Mouse (Mus musculus): ENCODE data around the gene Gm29094.
A peak's percentile ranks its signal among the peaks of the same experiment; 100 is the strongest.
"Not testable (repeated sequence)": the region's sequence is repeated elsewhere in the genome, so short reads cannot be mapped to it uniquely, and the experiment has no call there.

The Gm29094 gene

DNA sequence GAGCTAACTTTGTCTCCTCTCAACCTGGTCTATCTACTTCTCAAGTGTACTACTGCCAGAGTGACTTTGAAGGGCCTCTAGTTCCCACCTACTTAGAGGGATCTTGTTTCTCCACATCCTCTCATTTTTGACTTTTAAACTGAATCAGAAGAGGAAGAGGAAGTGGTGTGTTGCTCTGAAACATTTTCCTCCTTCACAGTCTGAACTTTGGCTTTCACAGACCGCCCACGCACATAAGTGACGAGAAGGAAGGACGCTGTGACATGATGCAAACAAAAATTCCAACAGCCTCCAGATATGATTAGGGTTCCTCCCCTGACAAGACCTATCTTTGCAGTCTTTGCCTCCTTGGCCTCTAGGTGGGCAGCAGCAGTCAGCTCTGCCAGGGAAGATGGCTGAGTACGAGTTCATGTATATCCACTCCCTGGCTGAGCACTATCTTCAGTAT is at the start of gene Gm29094, which contains the start of gene Bcl2a1b:
TSS of gene Gm29094 (plus strand) at position 411 of the 448 bp plus-strand sequence.
TSS of gene Bcl2a1b (plus strand) at position 241 of the 448 bp plus-strand sequence.
- DNase-seq (ENCODE audit: low spot score): not testable (repeated sequence)

DNA sequence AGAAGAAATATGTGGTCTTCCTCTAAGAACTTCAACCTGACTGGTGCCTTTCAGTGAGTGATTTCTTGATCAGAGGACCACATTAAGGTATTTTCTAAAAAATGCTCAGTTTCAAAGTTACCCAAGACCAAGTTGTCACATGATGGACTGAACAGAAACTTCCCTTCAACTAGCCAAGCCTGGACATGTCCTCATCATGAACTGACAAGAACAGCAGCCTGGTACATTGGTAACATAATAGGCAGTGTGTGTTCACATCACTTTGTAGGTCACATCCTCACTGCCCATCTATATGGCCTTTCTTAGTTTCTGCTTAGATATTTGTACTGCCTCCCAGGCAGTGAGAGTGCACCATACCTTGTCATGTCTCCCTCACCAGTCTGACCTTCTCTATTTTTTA is 26.6 kb upstream of the Gm29094 start:
- DNase-seq (ENCODE audit: low spot score): not testable (repeated sequence)

DNA sequence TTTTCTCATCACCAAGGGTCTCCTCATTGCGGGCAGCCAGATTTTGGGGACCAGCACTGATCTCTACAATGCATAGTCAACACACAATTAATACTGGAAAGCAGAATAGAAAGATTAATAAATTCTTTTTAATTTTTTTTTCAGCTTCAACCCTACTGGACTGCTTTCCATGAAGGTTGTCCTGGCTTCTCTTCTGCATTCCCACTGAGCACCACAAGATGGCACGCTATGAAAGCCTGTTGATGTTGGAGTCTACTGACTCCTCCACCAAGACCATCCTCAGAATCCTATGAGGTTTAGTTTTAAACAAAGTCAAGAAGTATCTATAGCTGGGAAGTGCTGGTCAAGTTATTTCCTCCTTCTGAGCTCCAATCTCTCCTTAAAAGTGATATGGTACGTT is 20.3 kb upstream of the Gm29094 start:
- DNase-seq (ENCODE audit: low spot score): not testable (repeated sequence)

DNA sequence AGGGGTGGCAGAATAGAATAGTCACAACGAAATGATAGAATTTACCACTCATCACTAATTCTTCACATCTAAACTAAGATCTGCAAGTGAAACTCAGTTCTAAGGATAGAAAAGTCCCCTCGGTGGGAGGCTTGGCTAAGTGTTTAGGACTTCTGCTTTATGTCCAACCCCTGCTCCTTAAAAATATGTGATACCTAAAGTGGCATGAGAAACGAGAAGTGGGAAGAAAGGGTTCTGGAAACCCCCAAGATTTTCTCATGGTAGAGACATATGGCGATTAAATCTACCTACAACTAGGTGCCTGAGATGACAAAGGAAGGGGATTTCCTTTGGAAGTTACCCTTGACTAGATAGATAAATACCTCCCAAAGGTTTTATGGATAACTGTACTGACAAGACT is 19.7 kb upstream of the Gm29094 start:
- DNase-seq (ENCODE audit: low spot score): not testable (repeated sequence)

DNA sequence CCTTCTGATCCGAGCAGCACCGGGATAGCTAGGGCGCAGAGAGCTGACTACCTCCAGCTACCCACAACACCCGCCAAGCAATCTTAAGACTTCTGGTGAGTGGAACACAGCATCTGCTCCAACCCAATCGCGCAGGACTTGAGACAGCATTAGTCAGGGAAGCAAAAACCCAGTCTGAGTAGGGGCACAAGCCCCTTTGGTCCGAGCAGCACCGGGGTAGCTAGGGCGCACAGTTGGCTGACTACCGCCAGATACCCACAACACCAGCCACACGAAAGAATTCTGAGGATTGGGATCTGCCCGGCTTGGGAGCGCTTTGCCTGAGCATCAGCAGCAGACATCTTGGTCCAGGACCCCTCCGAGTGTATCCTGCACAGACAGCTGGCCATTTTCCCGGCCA is 12.2 kb upstream of the Gm29094 start:
- DNase-seq (ENCODE audit: low spot score): not testable (repeated sequence)

DNA sequence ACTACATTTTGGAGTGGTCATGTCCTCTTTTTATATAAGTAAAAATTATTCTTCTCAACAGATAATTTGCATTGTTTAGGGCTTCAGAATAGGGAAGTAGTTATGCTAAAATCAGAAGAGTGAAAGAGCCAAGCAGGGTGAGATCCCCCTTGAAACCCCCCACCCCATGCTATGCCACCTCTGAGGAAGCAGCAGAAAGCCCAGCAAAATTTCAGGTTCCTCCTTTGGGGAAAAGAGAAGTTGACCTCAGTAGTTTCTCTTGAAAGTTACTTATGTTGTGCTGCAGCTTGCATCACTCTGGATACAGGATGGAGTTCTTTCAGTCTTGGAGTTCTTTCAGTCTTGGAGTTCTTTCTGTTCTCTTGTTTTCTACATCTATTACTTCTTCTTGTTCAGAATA is 3.7 kb upstream of the Gm29094 start:
- DNase-seq (ENCODE audit: low spot score): not testable (repeated sequence)

DNA sequence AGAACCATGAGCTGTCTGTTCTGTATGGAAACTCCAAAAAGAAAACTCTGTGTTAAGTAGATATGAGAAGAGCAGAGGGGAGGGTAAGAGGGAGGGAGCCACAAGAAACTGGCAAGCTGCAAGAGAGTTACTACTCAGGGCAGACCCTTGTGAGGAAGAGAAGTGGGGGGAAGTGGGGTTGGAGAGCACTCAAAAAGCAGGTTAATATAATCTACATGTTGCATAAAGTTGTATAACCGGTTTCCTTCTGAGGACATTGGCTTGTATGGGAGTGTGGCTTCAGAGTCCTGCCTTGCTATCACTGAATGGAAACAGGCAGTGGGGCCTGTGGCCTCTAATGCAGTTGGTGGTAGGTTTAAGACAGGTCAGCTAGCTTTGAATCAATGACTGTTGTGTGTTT is 1.7 kb upstream of the Gm29094 start:
- not testable (repeated sequence) for DNase-seq (ENCODE audit: low spot score)

DNA sequence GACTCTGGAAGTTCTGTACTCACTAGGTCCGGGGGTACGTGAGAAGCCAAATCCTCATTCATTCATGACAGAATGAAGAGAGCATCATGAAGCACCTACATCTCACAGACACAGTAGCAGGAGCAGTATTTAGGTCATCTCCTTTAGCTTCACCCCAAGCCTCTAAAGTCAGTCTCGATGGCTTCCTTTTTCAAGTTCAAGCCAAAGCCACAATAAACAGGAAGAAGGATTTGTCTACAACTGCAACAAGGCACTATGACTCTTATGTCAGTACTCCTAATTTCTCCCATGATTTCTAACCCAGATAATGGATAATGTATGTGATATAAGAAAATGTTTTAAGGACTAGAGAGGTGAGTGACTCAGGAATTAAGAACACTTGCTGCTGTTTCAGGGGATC is 830 bp upstream of the Gm29094 start:
- not testable (repeated sequence) for DNase-seq (ENCODE audit: low spot score)

DNA sequence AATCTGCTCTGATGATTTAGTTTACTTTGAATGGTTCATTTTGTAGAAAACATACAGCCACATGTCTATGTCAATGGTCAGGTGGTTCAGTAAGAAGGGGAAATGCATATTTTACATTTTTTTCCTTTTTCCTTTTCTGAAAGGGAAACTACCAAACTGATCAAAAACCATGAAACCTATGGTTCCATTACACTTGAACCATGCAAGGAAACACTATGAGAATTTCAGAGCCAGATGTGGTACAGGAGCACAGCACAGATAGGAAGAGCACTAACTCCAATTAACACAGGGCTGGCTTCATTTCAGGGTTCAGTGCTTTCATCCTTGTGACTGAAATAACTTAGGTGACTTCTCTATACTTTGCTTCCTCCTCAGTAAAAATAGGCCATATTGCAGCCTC is 3.1 kb downstream of the Gm29094 start:
- DNase-seq (ENCODE audit: low spot score): not testable (repeated sequence)

DNA sequence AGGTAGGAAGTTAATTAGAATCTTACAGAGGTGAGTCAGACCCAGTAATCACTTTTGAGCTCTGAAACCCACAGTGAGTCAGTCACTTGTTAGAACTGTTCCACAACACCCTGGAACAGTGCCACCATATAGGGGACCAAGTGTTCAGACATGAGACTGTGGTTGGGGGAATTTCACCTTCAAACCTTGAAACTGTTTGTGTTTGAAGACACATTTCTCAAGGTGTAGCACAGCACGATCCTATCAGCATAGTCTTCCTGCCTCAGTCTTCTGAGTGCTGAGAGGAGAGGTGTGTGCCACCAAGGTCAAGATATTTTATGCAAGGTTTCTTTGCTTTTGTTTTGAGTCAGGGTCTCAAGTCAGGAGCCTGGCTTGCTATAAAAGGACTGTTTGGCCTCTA is 9.8 kb downstream of the Gm29094 start:
- DNase-seq (ENCODE audit: low spot score): not testable (repeated sequence)

DNA sequence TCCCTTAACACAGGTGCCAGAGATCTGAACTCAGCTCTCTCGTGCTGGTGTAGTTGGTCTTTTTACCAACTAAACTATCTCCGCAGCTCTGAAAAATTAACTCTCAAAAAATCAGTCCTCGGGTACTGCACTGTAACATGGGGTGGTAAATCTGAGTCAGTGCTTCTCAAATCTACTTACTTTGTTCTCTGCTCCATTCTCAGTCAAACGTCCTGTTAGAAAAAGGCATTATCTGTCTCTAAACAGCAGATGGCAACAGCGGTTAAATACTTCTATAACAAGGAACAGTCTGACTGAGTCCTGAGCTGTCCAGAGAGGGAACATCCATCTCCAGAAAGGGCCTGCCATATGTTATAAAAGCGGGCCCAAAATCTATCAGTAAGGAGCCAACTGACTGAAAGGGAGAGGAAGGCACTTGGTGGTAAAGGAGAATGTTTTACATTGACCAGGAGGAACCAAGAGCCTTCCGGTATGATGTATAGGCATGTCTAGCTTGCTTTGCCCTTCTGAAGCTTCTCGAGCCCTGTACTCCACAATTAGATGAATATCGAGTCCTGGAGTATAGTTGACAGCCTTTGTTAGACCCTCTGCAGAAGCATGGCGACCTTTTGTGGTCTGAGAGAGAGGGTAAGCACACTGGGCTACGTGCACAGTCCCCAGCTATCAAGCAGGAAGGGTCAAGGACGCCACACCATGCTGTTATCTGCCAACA is 11.3 kb downstream of the Gm29094 start, which contains the start of gene Mthfs:
TSS of gene Mthfs (plus strand) at position 324 of the 712 bp plus-strand sequence.
- not testable (repeated sequence) for DNase-seq (ENCODE audit: low spot score)

DNA sequence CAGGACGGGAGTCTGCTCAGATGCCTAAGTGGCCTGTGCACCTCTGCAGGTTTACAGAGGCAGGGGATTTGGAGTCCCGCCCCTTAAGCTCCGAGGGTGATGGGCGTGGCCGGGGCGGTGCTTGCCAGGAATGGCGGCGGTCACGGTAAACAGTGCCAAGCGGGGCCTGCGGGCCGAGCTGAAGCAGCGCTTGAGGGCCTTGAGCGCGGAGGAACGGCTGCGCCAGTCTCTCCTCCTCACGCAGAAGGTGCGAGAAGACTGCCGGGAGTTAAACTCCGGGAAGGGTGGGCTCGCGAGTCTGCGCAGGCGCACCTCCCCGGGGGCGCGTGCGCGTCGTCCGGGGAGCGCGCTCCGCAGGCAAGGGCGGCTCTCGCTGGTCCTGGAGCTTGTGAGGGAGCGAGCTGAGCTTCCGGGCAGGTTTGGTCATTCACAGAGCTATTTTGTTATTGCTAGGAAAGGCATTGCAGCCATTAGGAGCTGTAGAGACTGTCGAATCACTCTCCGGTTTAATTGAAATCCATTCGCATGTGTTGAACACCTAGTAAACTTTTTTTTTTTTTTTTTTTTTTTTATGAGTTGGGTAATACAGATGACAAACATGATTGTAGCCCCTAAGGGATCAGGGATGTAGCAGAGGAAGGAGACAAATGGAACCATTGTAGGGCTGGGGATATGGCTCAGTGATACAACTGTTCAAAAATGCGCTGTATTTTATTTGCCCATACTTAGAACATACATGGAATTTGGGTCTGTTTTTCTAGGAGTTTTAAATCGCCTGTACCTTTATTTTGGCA is 12.1 kb downstream of the Gm29094 start:
- DNase-seq (ENCODE audit: low spot score): peak; percentile 41

DNA sequence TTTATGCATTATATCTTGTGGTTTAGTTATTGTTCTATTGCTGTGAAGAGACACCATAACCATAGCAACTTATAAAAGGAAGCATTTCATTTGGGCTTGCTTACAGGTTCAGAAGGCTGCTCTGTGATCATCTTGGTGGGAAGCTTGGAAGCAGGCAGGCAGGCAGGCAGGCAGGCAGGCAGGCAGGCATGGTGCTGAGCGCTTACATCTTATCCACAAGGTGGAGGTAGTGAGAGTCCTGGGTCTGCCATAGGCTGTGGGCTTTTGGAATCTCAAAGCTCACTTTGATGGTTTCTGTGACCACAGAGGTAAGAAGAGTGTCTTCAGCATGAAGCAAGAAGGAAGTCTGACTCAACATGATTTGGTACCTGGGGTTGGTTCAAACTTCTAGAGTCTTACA is 13.2 kb downstream of the Gm29094 start:
- not testable (repeated sequence) for DNase-seq (ENCODE audit: low spot score)

DNA sequence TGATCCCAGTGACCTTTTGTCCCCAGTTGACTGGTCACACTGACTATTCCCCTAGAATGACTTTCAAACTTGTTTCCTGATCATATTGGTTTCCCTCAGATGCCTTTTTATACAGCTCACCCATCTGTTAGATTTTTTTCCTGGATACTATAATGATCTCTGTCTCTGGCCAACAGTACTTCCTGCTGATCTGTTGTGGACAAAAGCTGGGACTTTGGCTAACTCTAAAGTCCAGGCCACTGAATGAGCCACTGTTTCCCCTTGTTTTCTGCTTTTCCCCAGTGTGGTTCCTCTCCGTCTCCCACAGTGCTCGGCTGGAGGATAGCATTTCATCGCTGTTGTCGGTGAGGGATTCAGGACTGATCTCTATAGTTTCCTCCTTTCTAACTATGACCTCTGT is 19.0 kb downstream of the Gm29094 start:
- DNase-seq (ENCODE audit: low spot score): not testable (repeated sequence)

DNA sequence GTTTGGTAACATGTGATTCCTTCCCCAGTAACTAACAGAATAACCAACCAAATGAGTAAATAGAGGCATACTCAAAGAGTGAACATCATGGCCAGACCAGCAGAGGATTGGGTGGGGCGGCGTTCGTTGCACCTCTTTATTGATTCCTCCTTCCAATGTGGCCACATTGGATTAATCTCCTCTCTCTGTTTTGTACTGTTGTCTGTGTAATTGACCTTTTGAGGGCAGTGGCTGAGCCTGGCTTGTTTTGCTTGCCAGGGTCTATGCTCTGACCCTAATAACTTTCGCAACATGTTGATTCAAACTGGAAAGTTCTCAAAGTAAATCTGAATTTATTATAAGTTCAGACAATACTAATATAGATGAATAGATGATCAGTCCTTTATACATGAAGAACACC is 20.5 kb downstream of the Gm29094 start:
- not testable (repeated sequence) for DNase-seq (ENCODE audit: low spot score)

DNA sequence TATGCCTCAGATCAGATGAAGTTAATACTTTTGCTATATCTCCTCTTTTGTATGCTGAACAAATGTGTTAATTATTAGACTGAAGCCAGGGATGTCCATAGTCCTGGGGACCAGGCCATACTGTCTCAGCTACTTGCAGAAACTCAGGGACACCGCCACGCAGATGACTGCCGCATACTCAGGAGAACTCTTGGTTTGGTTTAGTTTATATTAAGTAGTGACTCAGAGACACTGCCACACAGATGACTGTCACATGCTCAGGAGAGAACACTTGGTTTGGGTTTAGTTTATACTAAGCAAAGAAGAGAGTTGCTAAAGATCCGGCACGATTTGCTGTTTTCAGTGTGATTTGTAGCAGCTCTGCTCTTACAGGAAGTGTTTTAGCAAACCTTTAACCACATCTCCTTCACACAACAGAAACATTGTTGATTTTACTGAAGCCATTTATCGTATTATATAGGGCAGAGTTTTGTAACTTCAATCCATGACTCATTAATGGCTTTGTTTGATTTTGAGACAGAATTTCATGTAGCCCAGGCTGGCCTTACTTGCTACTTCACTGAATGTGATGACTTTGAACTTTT is 21.6 kb downstream of the Gm29094 start:
- not testable (repeated sequence) for DNase-seq (ENCODE audit: low spot score)

DNA sequence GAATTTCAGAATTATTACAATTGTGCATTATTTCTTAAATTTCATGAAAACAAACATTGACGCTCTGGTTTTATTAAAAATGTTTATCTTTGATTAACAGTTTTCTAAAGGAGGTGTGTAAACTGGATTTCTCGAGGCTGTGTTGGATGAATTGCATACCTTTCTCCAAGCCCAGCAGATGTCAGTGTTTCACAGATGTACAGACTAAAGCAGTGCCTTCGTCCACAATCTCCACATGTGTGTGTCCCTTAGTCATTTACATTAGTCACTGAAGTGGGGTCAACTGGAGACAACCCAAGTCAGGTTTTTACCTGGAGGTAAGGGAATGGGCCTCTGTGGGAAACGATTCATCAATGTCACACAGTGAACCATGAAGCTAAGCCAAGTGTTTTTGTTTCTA is 26.9 kb downstream of the Gm29094 start:
- DNase-seq (ENCODE audit: low spot score): no peak

DNA sequence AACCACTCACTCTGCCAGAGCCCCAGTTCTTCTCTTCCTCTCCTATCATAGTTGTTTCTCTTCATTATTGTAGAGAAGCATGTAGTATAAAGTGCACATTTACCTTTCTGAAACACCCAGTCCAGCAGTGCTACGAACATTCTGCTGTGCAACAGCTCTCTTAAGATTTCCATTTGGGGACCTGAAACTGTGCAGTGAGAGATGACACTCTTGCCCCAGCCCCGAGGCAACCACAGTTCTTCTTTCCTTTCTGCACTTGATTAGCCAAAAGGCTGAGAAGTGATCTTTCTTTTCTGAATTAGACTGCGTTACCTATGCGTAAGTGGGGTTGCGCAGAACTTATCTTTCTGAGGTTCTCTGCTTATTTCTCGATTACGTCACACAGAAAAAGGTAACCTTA is 28.9 kb downstream of the Gm29094 start:
- DNase-seq (ENCODE audit: low spot score): no peak

DNA sequence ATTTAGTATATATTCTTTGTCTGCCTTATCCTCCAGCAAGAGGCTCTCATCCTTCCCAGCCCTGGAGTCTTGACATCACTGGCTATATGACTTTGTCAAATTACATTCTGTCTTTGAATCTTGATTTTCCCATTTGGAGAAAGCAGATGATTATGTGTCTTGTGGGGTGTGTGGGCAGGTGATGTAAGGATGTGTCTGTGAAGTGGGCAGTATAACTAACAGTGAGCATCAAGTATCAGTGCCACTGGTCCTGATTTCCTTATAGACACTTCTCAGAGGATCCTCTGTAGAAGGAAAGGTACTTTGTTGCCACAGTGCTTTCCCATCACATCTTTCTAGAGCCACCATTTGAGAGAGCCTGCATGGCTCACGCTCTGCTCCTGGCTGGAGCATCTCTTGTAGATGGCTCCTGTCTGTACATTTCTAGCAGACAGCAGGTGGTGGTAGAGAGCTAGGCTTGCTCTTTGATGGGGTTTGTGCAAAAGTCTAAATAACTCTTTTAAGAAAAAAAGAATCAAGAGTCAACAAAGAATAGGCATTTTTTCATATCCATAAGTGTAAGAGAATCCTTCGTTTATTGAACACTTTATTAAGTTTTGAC is 31.8 kb downstream of the Gm29094 start:
- DNase-seq (ENCODE audit: low spot score): not testable (repeated sequence)

DNA sequence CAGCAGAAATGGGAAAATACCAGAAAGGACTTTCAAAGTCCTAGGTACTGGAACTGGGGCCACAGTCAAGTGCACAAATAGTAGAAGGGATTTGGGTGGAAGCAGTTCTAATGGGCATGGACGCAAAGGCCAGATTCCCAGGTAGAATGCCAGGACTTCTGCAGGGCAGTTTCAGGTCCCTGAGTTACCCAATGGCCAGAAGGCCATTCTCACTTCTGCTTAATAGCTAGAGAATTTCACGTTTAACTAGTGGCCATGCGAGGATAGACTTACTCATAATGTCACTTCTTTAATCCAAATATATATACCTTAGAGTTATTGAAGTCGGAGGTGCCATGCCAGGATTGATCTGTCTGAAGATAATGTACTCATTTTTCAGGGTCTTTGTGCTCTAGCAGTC is 38.0 kb downstream of the Gm29094 start:
- DNase-seq (ENCODE audit: low spot score): not testable (repeated sequence)

DNA sequence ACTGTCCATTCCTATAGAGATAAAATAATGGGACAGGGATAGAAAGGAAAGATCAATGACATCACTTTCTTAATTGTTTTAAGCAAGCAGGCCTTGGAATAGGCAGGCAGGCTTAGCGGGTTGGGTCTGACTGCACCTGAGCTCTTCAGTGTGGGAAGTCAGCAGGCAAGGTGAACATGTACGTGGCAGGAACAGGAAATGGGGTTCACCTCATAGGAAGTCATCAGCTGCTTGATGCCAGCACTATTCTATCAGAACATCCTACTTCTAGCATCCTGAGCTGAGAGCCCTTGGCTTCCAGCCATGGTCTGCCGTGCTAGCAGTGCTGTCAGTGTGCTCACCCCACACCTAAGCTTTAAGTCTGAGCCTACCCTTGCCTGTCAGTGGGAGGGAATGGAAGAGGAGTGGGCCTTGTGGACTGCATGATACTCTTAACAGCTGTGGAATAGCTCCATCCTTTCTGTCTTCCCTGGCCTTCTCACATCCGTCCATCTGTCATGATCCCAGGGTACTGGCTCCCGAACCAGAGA is 39.9 kb downstream of the Gm29094 start:
- DNase-seq (ENCODE audit: low spot score): not testable (repeated sequence)

DNA sequence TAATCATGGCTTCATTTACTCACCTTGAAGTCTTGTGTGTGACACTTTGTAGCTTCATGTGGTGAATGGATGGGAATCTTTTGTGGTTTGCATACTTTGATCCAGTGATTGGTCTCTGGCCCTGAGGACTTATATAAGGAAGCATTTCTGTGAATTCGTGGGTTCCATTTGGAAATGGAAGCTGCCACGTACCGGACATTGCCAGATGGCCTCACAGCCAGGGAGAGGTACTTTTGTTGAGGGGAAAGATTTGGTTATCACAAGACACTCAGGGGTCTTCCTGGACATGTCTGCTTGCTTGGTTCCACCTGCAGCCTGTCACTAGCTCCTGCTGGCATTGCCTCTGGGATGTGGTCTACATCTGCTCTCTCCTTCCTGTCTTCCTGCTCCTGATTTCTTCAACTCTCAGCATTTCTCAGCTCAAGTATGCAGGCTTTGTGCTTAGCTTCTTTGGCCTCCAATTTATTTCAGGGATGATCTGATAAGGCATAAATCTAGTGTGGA is 41.4 kb downstream of the Gm29094 start:
- not testable (repeated sequence) for DNase-seq (ENCODE audit: low spot score)

Data from urinary bladder, postnatal 10 days (tissue).